Mouse (Mus musculus): ENCODE data around the gene Cps1. TPM values are rescaled to one million over a fixed set of nuclear protein-coding genes. Genes with fewer than 3 reads are reported as not detected.

Cps1 gene
- polyA plus RNA-seq, 1 experiment from 2014 or later = 49.4 TPM

GRCm38 (mm10) chr1:67143939-67144338 lies 21.1 kb downstream of the Cps1 start:
- ATAC-seq (ENCODE audit: insufficient read depth, low FRiP score, low read depth) = no peak
- H3K9ac ChIP-seq = no peak overlapping the region
- no peaks in the 10 kb centered on the region for H3K36me3 ChIP-seq
- H3K27me3 ChIP-seq (replicated peaks) = no peaks in the 10 kb centered on the region
- H3K4me1 ChIP-seq = no peaks in the 10 kb centered on the region
- H3K4me3 ChIP-seq (replicated peaks) = no peak overlapping the region
- H3K27ac ChIP-seq = no peak overlapping the region
- 5% methylated on average over 8 of the region's 8 CpGs for WGBS
- no peak overlapping the region for H3K4me2 ChIP-seq
- no peaks in the 10 kb centered on the region for H3K9me3 ChIP-seq

GRCm38 (mm10) chr1:67151246-67151645 lies 28.4 kb downstream of the Cps1 start:
- Histone ChIP-seq H3K4me2 (no peak overlapping the region), H3K36me3 (no peaks in the 10 kb centered on the region), H3K27me3 (replicated peaks) (no peaks in the 10 kb centered on the region), H3K9ac (no peak overlapping the region), H3K27ac (no peak overlapping the region), H3K4me1 (no peaks in the 10 kb centered on the region), H3K4me3 (replicated peaks) (no peak overlapping the region), H3K9me3 (no peaks in the 10 kb centered on the region)
- ATAC-seq (ENCODE audit: insufficient read depth, low FRiP score, low read depth) = no peak
- 61% methylated on average over 3 of the region's 3 CpGs for WGBS

GRCm38 (mm10) chr1:67167283-67167682 lies 44.5 kb downstream of the Cps1 start:
- no peak for ATAC-seq (ENCODE audit: insufficient read depth, low FRiP score, low read depth)
- Histone ChIP-seq H3K4me2 (no peak overlapping the region), H3K4me1 (no peaks in the 10 kb centered on the region), H3K4me3 (replicated peaks) (no peak overlapping the region), H3K27ac (no peak overlapping the region), H3K9ac (no peak overlapping the region), H3K9me3 (no peaks in the 10 kb centered on the region), H3K27me3 (replicated peaks) (no peaks in the 10 kb centered on the region), H3K36me3 (no peaks in the 10 kb centered on the region)
- 81% methylated on average over 4 of the region's 4 CpGs for WGBS

- no peak overlapping the region for H3K4me2 ChIP-seq
- H3K4me1 ChIP-seq = no peaks in the 10 kb centered on the region
- H3K27ac ChIP-seq = no peak overlapping the region
- WGBS = 10% methylated on average over 7 of the region's 7 CpGs
- H3K27me3 ChIP-seq (replicated peaks) = no peaks in the 10 kb centered on the region
- no peaks in the 10 kb centered on the region for H3K36me3 ChIP-seq
- H3K4me3 ChIP-seq (replicated peaks) = no peak overlapping the region
- H3K9ac ChIP-seq = no peak overlapping the region
- no peak for ATAC-seq (ENCODE audit: insufficient read depth, low FRiP score, low read depth)
- H3K9me3 ChIP-seq = no peaks in the 10 kb centered on the region
These were observed 58.3 kb downstream of the Cps1 start for GRCm38 (mm10) chr1:67181165-67181564.

- 51% methylated on average over 7 of the region's 7 CpGs for WGBS
- H3K9ac ChIP-seq = no peak overlapping the region
- no peak overlapping the region for H3K4me2 ChIP-seq
- no peak overlapping the region for H3K27ac ChIP-seq
- no peaks in the 10 kb centered on the region for H3K36me3 ChIP-seq
- no peak overlapping the region for H3K4me3 ChIP-seq (replicated peaks)
- no peak for ATAC-seq (ENCODE audit: insufficient read depth, low FRiP score, low read depth)
- H3K4me1 ChIP-seq = no peaks in the 10 kb centered on the region
- no peaks in the 10 kb centered on the region for H3K27me3 ChIP-seq (replicated peaks)
- no peaks in the 10 kb centered on the region for H3K9me3 ChIP-seq
These were observed 59.4 kb downstream of the Cps1 start for GRCm38 (mm10) chr1:67182201-67182600.

GRCm38 (mm10) chr1:67183532-67183931 lies 60.7 kb downstream of the Cps1 start:
- WGBS = 51% methylated on average over 6 of the region's 6 CpGs
- Histone ChIP-seq H3K4me1 (no peaks in the 10 kb centered on the region), H3K27me3 (replicated peaks) (no peaks in the 10 kb centered on the region), H3K9ac (no peak overlapping the region), H3K27ac (no peak overlapping the region), H3K4me3 (replicated peaks) (no peak overlapping the region), H3K36me3 (no peaks in the 10 kb centered on the region), H3K9me3 (no peaks in the 10 kb centered on the region), H3K4me2 (no peak overlapping the region)
- no peak for ATAC-seq (ENCODE audit: insufficient read depth, low FRiP score, low read depth)

- ATAC-seq (ENCODE audit: insufficient read depth, low FRiP score, low read depth) = no peak
- Histone ChIP-seq H3K9me3 (no peaks in the 10 kb centered on the region), H3K27ac (no peak overlapping the region), H3K4me1 (no peaks in the 10 kb centered on the region), H3K36me3 (no peaks in the 10 kb centered on the region), H3K9ac (no peak overlapping the region), H3K4me3 (replicated peaks) (no peak overlapping the region), H3K4me2 (no peak overlapping the region), H3K27me3 (replicated peaks) (no peaks in the 10 kb centered on the region)
- WGBS = 76% methylated on average over 3 of the region's 3 CpGs
These were observed 61.3 kb downstream of the Cps1 start for GRCm38 (mm10) chr1:67184134-67184533.

- Histone ChIP-seq H3K36me3 (no peaks in the 10 kb centered on the region), H3K4me1 (no peaks in the 10 kb centered on the region), H3K9me3 (no peaks in the 10 kb centered on the region), H3K27me3 (replicated peaks) (no peaks in the 10 kb centered on the region), H3K27ac (no peak overlapping the region), H3K4me3 (replicated peaks) (no peak overlapping the region), H3K9ac (no peak overlapping the region), H3K4me2 (no peak overlapping the region)
- WGBS = 83% methylated on average over 2 of the region's 2 CpGs
- ATAC-seq (ENCODE audit: insufficient read depth, low FRiP score, low read depth) = no peak
These were observed 74.5 kb downstream of the Cps1 start for GRCm38 (mm10) chr1:67197335-67197734.

GRCm38 (mm10) chr1:67218339-67218944 lies 95.6 kb downstream of the Cps1 start:
- Histone ChIP-seq H3K27ac (no peak overlapping the region), H3K36me3 (no peaks in the 10 kb centered on the region), H3K4me2 (no peak overlapping the region), H3K4me3 (replicated peaks) (no peak overlapping the region), H3K27me3 (replicated peaks) (no peaks in the 10 kb centered on the region), H3K9ac (no peak overlapping the region), H3K9me3 (no peaks in the 10 kb centered on the region), H3K4me1 (no peaks in the 10 kb centered on the region)
- ATAC-seq (ENCODE audit: insufficient read depth, low FRiP score, low read depth) = no peak
- WGBS = 39% methylated on average over 2 of the region's 2 CpGs

GRCm38 (mm10) chr1:67223666-67224065 lies 100.8 kb downstream of the Cps1 start:
- H3K27ac ChIP-seq = no peak overlapping the region
- no peak overlapping the region for H3K9ac ChIP-seq
- WGBS = 73% methylated on average over 7 of the region's 7 CpGs
- no peaks in the 10 kb centered on the region for H3K27me3 ChIP-seq (replicated peaks)
- no peaks in the 10 kb centered on the region for H3K9me3 ChIP-seq
- ATAC-seq (ENCODE audit: insufficient read depth, low FRiP score, low read depth) = no peak
- H3K4me1 ChIP-seq = no peaks in the 10 kb centered on the region
- no peak overlapping the region for H3K4me3 ChIP-seq (replicated peaks)
- H3K4me2 ChIP-seq = no peak overlapping the region
- H3K36me3 ChIP-seq = no peaks in the 10 kb centered on the region

- Histone ChIP-seq H3K9ac (no peak overlapping the region), H3K9me3 (no peaks in the 10 kb centered on the region), H3K4me3 (replicated peaks) (no peak overlapping the region), H3K36me3 (no peaks in the 10 kb centered on the region), H3K27ac (no peak overlapping the region), H3K4me2 (no peak overlapping the region), H3K4me1 (no peaks in the 10 kb centered on the region), H3K27me3 (replicated peaks) (no peaks in the 10 kb centered on the region)
- ATAC-seq (ENCODE audit: insufficient read depth, low FRiP score, low read depth) = no peak
- 49% methylated on average over 2 of the region's 2 CpGs for WGBS
These were observed 112.0 kb downstream of the Cps1 start for GRCm38 (mm10) chr1:67234861-67235260.

- Histone ChIP-seq H3K9ac (no peak overlapping the region), H3K27me3 (replicated peaks) (no peaks in the 10 kb centered on the region), H3K36me3 (no peaks in the 10 kb centered on the region), H3K27ac (no peak overlapping the region), H3K4me2 (no peak overlapping the region), H3K4me3 (replicated peaks) (no peak overlapping the region), H3K4me1 (no peaks in the 10 kb centered on the region), H3K9me3 (no peaks in the 10 kb centered on the region)
- 70% methylated on average over 7 of the region's 7 CpGs for WGBS
- ATAC-seq (ENCODE audit: insufficient read depth, low FRiP score, low read depth) = no peak
These were observed 112.8 kb downstream of the Cps1 start for GRCm38 (mm10) chr1:67235468-67236217.

Measured in stomach, embryonic 15.5 days (tissue).